Mouse (Mus musculus): Measurements from ENCODE around the gene Homez.

- TF ChIP-seq CTCF (IDR thresholded peaks at IDR 0.05) (no peak), EP300 (IDR thresholded peaks at IDR 0.05) (no peak)
Measured at GRCm38 (mm10) chr14:54892200-54892599, 21.4 kb upstream of the Homez start, which contains the start of gene Pabpn1.

Data from lung, postnatal 0 days (tissue).